In the genomic region with DNA sequence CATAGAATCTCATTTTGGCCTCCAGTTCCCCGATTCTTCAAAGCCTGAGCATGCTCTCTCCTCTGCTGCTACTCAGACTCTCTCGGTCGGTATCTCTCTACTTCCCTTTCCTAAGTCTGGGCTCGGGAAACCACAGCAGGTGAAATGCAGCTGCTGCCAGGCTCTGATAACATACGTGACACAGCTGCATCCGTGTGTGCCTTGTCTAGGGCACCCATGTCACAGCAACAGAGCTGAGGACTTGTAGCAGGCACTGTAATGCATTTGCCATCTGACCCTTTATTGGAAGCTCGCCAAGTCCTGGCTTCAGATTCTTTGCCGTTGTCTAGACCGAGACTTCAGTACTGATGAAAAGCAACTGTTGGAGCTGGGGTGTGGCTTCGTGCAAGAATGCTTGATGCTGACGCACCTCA, we compare ENCODE assay signal across 8 mouse cellular contexts. TPM values are rescaled to one million over a fixed set of nuclear protein-coding genes. Genes with fewer than 3 reads are reported as not detected.
DNase-seq lines count a peak whose midpoint lies in the region; ATAC-seq and TF ChIP-seq lines count a peak whose summit lies in the region.

No protein-coding gene starts in this region.

- peak; percentile 98 for ATAC-seq in megakaryocyte-erythroid progenitor cell, adult 5-6 weeks (replicated peaks; ENCODE audit: low FRiP score, low TSS enrichment, poor library complexity, severe bottlenecking)

- TF ChIP-seq POLR2A in brain, embryonic 14.5 days (IDR thresholded peaks at IDR 0.05; ENCODE audit: borderline replicate concordance, extremely low read depth, insufficient read depth, insufficient read length, poor library complexity, severe bottlenecking), result no peak

- H3K27ac ChIP-seq in layer of hippocampus, adult 2 months, result no peak overlapping the region

- no peak overlapping the region for H3K4me3 ChIP-seq in layer of hippocampus, adult 2 months

- TF ChIP-seq CTCF in layer of hippocampus, adult 2 months (conservative IDR thresholded peaks at IDR 0.05), result no peak
- no peak for TF ChIP-seq CTCF in brain, embryonic 14.5 days (IDR thresholded peaks at IDR 0.05; ENCODE audit: borderline replicate concordance, extremely low read depth, insufficient read depth, insufficient read length)

- DNase-seq in layer of hippocampus, adult 11-12 months (ENCODE audit: low spot score), result peak; percentile 31
- no peak for DNase-seq in layer of hippocampus, adult 2 months (ENCODE audit: low spot score in 2 of 2)
- DNase-seq in brain, embryonic 14.5 days (ENCODE audit: low read depth), result peak; percentile 79
- peak; percentile 18 for DNase-seq in heart, adult 8-10 months (ENCODE audit: low spot score)
- DNase-seq in kidney, postnatal 14 days, result peak; percentile 61
- DNase-seq in thymus, postnatal 0 days (ENCODE audit: low spot score), result peak; percentile 72
- DNase-seq in urinary bladder, postnatal 10 days (ENCODE audit: low spot score), result no peak

RNA-seq across cellular contexts. Expression of gene Ppa2, which starts 29.5 kb away (rescaled TPM):
- 10 to 100 TPM; 46.1 to 47.4 TPM for total RNA-seq in layer of hippocampus, adult 2 months (2021)
- 34.5 and 41.8 TPM in 2 replicates for polyA plus RNA-seq in brain, embryonic 14.5 days (2012; rRNA removed)
- 100 to 1,000 TPM; 145 to 164 (median 149) TPM for total RNA-seq in heart, adult 8-10 months (2022)
- total RNA-seq in megakaryocyte-erythroid progenitor cell, adult 5-6 weeks (2014; fragmentation: Nextera tagmentation), result 62.3 and 99.2 TPM in 2 replicates
- total RNA-seq in megakaryocyte-erythroid progenitor cell, adult 5-6 weeks (2017), result 109 and 119 TPM in 2 replicates
- 79.3 and 87.2 TPM in 2 replicates for polyA plus RNA-seq in thymus, postnatal 0 days (2015; fragmentation: Nextera tagmentation; extraction: Ambion mirVana)

Comparison
In these comparisons a context has a peak if more than half of its experiments do, and no peak if none do; other contexts are left out.
1. DNase-seq: peak in layer of hippocampus, adult 11-12 months (single experiment), brain, embryonic 14.5 days (single experiment), heart, adult 8-10 months (single experiment), kidney, postnatal 14 days (single experiment) and thymus, postnatal 0 days (single experiment); none in layer of hippocampus, adult 2 months (0 of 2) and urinary bladder, postnatal 10 days (single experiment).